Mouse (Mus musculus): Measurements from ENCODE around the gene Magi2. TPM values are rescaled to one million over a fixed set of nuclear protein-coding genes. Genes with fewer than 3 reads are reported as not detected.
"Not testable (repeated sequence)": the region's sequence is repeated elsewhere in the genome, so short reads cannot be mapped to it uniquely, and the experiment has no call there.

Magi2 gene
- polyA plus RNA-seq, 1 experiment from 2014 or later = 5.0 TPM

DNA sequence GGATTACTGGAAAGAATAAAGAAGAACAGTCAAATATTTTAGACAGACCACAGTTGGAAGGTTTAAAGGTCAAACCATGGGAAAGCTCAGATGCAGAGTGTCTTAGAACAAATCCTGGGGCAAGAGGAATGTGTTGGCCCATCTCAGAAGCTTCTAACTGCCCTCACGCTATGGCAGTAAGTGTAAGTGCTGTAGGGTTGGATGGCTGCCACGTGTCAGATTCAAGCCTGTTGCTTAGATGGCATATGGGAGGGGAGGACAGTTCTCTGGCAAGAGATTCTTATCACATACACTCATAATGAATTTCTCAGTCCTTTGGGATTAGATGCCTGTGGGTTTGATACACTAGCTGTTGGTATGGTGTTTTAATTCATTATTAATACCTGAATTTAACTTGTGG is 238.5 kb downstream of the Magi2 start:
- Histone ChIP-seq H3K9me3 (no peaks in the 10 kb centered on the region), H3K4me2 (no peak overlapping the region), H3K27ac (no peak overlapping the region), H3K27me3 (replicated peaks) (no peaks in the 10 kb centered on the region), H3K9ac (no peak overlapping the region), H3K36me3 (no peaks in the 10 kb centered on the region), H3K4me1 (no peaks in the 10 kb centered on the region), H3K4me3 (replicated peaks) (no peak overlapping the region)
- ATAC-seq (ENCODE audit: insufficient read depth, low FRiP score, low read depth) = no peak
- WGBS = 57% methylated on average over 2 of the region's 2 CpGs

DNA sequence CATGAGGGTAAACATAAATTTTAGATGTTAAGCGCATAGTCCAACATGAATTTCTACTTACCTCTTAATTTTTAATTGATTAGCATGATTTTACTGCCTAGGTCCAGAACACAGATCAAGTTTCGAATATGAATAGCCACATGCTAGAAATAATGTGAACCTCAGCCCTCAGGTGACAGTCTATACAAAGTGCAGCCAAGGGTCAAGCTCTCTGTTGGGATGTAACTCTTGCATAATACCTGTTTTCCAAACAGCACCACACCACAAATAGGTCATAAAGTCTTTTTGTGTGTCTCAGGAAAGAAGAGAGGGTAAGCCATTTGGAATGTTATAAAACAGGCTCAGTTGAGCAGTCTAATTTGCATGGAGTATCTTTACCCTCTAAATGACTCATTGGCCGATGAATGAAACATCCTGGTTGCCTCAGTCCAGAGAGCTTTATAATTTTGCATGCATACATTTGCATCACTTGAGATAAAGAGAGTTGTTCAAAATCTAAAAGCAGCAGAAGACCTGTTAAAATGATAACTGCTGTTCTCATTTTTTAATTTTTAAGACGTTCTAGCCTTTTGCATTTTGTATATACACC is 246.1 kb downstream of the Magi2 start:
- Histone ChIP-seq H3K27ac (no peak overlapping the region), H3K27me3 (replicated peaks) (no peaks in the 10 kb centered on the region), H3K36me3 (no peaks in the 10 kb centered on the region), H3K9me3 (no peaks in the 10 kb centered on the region), H3K4me1 (no peaks in the 10 kb centered on the region), H3K4me3 (replicated peaks) (no peak overlapping the region), H3K9ac (no peak overlapping the region), H3K4me2 (no peak overlapping the region)
- WGBS = 86% methylated on average over 4 of the region's 4 CpGs
- ATAC-seq (ENCODE audit: insufficient read depth, low FRiP score, low read depth) = no peak

DNA sequence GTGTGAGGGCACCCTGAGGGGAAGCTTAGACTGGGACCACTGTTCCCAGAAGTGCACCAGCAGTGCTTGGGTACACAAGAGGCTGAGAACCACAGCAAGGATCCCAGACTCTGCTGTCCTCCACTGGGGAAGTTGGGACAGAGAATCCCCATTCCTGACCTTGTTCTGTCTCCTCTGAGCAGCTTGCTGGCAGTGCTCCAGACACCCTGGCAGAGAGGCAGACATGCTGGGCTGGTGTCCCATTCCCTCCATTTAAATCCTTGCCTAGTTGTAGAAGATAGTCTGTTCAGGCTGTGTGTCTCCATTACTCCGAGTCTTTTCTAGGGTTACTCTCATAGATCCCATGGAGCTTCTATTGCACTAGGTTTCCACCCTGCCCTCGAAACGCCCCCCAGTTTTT is 256.1 kb downstream of the Magi2 start:
- Histone ChIP-seq H3K27me3 (replicated peaks) (no peaks in the 10 kb centered on the region), H3K9ac (no peak overlapping the region), H3K27ac (no peak overlapping the region), H3K4me1 (no peaks in the 10 kb centered on the region), H3K4me2 (no peak overlapping the region), H3K9me3 (no peaks in the 10 kb centered on the region), H3K4me3 (replicated peaks) (no peak overlapping the region), H3K36me3 (no peaks in the 10 kb centered on the region)
- no peak for ATAC-seq (ENCODE audit: insufficient read depth, low FRiP score, low read depth)
- 73% methylated on average over 3 of the region's 3 CpGs for WGBS

DNA sequence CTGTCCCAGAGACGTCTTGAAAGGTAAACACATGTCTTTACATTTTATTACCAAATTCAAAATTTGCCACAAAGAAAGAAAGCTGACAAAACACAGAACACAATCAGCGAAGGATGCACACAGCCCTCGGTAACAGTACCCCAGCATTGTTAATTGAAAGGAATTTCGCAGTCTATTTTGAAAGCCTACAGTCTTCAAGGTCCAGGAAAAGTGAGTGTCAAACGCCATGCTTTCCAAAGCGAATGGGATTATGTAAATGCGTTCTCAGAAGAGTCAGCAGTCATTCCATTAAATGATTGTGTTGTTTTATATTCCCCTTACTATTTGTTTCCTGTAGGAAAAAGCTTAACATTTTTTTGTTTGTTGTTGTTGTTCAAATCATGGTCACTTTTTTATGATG is 261.1 kb downstream of the Magi2 start:
- H3K27ac ChIP-seq = no peak overlapping the region
- no peaks in the 10 kb centered on the region for H3K9me3 ChIP-seq
- no peaks in the 10 kb centered on the region for H3K4me1 ChIP-seq
- WGBS = 22% methylated on average over 7 of the region's 7 CpGs
- ATAC-seq (ENCODE audit: insufficient read depth, low FRiP score, low read depth) = no peak
- no peak overlapping the region for H3K4me3 ChIP-seq (replicated peaks)
- no peaks in the 10 kb centered on the region for H3K36me3 ChIP-seq
- no peak overlapping the region for H3K9ac ChIP-seq
- no peak overlapping the region for H3K4me2 ChIP-seq
- H3K27me3 ChIP-seq (replicated peaks) = no peaks in the 10 kb centered on the region

DNA sequence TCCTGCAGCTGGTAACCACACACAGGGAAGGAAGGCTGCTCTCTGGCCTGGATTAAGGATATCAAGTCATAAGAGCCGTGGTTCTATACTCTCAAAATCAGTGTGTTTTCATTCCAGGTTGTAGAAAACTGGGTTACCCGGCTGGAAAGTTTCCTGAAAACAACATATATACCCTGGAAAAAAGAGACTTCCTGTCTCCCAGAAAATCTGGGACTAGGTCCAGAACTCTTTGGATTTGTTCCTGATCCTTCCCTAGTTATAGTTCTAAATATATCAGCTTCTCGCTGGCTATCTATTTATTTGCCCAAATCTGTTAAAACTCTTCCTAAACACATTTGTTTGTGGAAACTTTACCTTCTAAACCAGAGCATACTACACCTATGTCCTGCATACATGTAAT is 274.2 kb downstream of the Magi2 start:
- no peak for ATAC-seq (ENCODE audit: insufficient read depth, low FRiP score, low read depth)
- Histone ChIP-seq H3K4me2 (no peak overlapping the region), H3K4me1 (no peaks in the 10 kb centered on the region), H3K4me3 (replicated peaks) (no peak overlapping the region), H3K36me3 (no peaks in the 10 kb centered on the region), H3K27ac (no peak overlapping the region), H3K9me3 (no peaks in the 10 kb centered on the region), H3K9ac (no peak overlapping the region), H3K27me3 (replicated peaks) (no peaks in the 10 kb centered on the region)
- 57% methylated on average over 3 of the region's 3 CpGs for WGBS

DNA sequence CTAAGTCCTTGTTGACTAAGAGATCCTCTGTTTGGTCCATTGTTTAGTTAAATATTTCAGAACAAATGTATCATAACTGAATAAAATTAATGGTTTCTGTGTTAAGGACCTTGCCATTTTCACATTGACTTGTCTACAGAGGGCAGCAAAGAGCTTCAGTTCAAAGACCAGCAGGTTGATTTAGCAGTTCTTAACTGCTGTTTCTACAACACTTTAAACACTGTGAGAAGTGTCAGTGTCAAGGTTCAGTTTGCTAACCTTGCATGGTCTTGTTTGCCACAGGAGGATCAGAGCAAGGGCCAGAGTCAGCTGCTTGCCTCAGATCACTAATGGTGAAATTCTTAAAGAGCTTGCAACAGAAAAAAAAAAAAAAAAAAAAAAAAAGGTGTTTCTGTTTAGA is 295.3 kb downstream of the Magi2 start:
- H3K36me3 ChIP-seq = no peaks in the 10 kb centered on the region
- no peak for ATAC-seq (ENCODE audit: insufficient read depth, low FRiP score, low read depth)
- no peak overlapping the region for H3K4me3 ChIP-seq (replicated peaks)
- H3K4me1 ChIP-seq = no peaks in the 10 kb centered on the region
- no peak overlapping the region for H3K4me2 ChIP-seq
- no peaks in the 10 kb centered on the region for H3K27me3 ChIP-seq (replicated peaks)
- H3K27ac ChIP-seq = no peak overlapping the region
- H3K9ac ChIP-seq = no peak overlapping the region
- no peaks in the 10 kb centered on the region for H3K9me3 ChIP-seq

DNA sequence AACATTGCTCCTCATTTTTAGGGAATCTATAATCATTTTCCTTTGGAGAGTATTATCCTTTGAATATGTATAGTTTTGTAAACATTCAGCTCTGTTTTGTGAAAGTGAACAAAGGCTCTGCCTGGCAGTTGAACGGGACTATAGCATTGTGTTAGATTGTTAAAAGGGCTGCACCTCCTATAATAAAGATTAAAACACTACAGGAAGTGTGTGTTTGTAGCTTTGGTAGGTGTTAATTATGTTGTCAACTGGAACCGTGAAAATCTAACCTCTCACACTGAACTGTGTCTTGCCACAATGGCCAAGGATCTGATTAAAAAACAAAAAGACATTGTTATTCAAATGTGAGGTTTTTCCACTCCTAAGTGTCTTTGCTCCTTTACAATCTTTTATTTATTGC is 312.5 kb downstream of the Magi2 start:
- no peaks in the 10 kb centered on the region for H3K4me1 ChIP-seq
- no peaks in the 10 kb centered on the region for H3K27me3 ChIP-seq (replicated peaks)
- 25% methylated on average over 2 of the region's 2 CpGs for WGBS
- no peaks in the 10 kb centered on the region for H3K9me3 ChIP-seq
- no peak overlapping the region for H3K4me3 ChIP-seq (replicated peaks)
- no peak overlapping the region for H3K4me2 ChIP-seq
- H3K36me3 ChIP-seq = no peaks in the 10 kb centered on the region
- ATAC-seq (ENCODE audit: insufficient read depth, low FRiP score, low read depth) = no peak
- no peak overlapping the region for H3K9ac ChIP-seq
- no peak overlapping the region for H3K27ac ChIP-seq

DNA sequence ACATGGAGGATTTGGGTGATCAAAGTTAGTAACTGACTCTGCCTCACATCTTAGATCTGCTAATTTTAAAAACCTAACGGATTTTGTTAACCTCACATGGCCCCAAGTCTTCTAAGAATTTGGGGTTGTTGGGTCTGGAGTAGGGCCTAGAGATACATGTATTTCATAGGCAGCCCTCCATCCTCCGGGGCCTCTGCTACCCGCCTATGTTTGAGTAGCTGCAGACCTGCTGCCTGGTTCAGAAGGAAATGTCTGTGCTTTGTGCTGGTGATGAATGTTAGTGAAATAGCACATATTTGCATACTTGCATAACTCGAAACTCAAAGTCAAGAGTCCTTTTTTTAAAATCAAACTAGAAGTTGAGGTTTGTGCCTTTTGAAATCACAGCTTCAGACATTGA is 319.6 kb downstream of the Magi2 start:
- no peak overlapping the region for H3K9ac ChIP-seq
- H3K27ac ChIP-seq = no peak overlapping the region
- H3K4me3 ChIP-seq (replicated peaks) = no peak overlapping the region
- no peak for ATAC-seq (ENCODE audit: insufficient read depth, low FRiP score, low read depth)
- no peaks in the 10 kb centered on the region for H3K36me3 ChIP-seq
- WGBS = 56% methylated on average over 4 of the region's 4 CpGs
- H3K9me3 ChIP-seq = no peaks in the 10 kb centered on the region
- no peak overlapping the region for H3K4me2 ChIP-seq
- no peaks in the 10 kb centered on the region for H3K4me1 ChIP-seq
- H3K27me3 ChIP-seq (replicated peaks) = no peaks in the 10 kb centered on the region

DNA sequence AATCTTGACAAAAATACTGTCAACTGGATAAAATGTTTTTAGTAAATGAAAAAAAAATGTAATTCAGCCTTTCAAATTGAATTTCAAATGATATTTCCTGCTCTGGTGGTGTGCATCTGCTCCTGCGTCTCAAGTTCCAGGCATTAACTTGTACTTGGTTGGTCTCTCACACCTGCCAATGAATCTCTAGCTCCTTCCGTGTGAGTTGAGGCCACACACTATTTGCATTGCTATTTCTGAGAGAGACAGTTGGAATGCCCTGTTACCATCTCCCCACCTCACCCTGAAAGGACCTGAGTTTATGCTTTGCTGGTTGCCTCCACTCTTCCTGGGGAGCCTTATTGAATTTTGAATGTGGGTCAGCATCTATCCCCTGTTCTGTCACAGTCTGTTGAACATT is 320.1 kb downstream of the Magi2 start:
- H3K4me2 ChIP-seq = no peak overlapping the region
- no peaks in the 10 kb centered on the region for H3K27me3 ChIP-seq (replicated peaks)
- no peaks in the 10 kb centered on the region for H3K4me1 ChIP-seq
- H3K4me3 ChIP-seq (replicated peaks) = no peak overlapping the region
- WGBS = 29% methylated on average over 2 of the region's 2 CpGs
- no peak overlapping the region for H3K9ac ChIP-seq
- no peak overlapping the region for H3K27ac ChIP-seq
- no peaks in the 10 kb centered on the region for H3K36me3 ChIP-seq
- H3K9me3 ChIP-seq = no peaks in the 10 kb centered on the region
- ATAC-seq (ENCODE audit: insufficient read depth, low FRiP score, low read depth) = no peak

DNA sequence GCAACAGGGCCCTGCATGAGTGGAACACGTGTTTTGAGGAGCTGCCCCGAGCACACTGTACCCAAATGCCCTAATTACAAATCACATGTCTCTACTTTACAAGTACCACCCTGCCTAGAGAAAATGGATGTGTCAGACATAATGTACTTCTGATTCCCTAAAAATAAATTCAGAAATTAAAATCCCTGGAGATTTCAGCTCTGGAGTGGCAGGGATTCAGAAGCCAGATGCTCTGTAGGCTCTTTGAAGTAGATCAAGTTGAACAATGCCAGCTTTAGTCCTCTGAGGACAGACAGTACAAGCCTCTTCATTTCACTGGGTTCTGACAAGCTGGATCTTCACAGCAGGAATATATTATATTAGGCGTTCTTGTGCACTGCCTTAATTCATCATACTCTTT is 326.7 kb downstream of the Magi2 start:
- no peak overlapping the region for H3K4me2 ChIP-seq
- H3K9me3 ChIP-seq = no peaks in the 10 kb centered on the region
- 66% methylated on average over 3 of the region's 3 CpGs for WGBS
- H3K27me3 ChIP-seq (replicated peaks) = no peaks in the 10 kb centered on the region
- H3K4me3 ChIP-seq (replicated peaks) = no peak overlapping the region
- no peak for ATAC-seq (ENCODE audit: insufficient read depth, low FRiP score, low read depth)
- no peaks in the 10 kb centered on the region for H3K36me3 ChIP-seq
- no peaks in the 10 kb centered on the region for H3K4me1 ChIP-seq
- no peak overlapping the region for H3K9ac ChIP-seq
- H3K27ac ChIP-seq = no peak overlapping the region

DNA sequence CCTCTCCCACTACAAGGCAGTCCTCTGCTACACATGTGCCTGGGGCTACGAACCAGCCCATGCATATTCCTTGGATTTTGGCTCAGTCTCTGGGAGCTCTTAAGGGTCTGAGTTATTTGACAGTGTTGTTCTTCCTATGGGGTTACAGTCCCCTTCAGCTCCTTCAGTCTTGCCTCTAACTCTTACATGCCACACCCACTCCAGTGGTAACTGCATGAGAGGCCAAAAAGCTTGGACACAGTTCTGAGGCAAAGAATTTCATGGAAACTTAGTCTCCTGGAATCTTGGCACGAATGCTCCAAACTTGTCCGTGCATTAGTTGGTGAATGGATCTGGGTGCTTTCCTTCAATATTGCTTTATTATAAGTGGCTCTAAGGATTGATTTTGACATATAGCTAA is 338.8 kb downstream of the Magi2 start:
- WGBS = 80% methylated on average over 3 of the region's 3 CpGs
- Histone ChIP-seq H3K9ac (no peak overlapping the region), H3K36me3 (no peaks in the 10 kb centered on the region), H3K4me1 (no peaks in the 10 kb centered on the region), H3K27ac (no peak overlapping the region), H3K9me3 (no peaks in the 10 kb centered on the region), H3K27me3 (replicated peaks) (no peaks in the 10 kb centered on the region), H3K4me3 (replicated peaks) (no peak overlapping the region), H3K4me2 (no peak overlapping the region)
- no peak for ATAC-seq (ENCODE audit: insufficient read depth, low FRiP score, low read depth)

DNA sequence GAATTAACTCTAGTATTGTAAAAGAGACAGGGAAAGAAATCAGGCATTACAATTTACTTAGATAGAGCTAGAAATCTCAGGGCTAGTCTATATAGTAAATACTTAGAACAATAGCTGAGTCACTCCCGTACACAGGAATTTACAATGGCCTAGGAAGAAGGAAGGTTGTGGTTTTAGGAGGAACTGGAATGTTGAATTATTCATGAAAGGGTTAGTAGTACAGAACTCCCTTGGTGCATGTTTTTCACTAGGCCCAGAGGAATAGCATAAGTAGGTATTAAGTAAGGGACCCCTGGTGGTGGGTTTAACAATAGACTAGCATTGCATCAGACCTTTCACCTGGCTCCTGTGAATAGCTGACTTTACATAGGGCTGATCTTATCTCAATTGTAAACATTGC is 339.3 kb downstream of the Magi2 start:
- H3K4me1 ChIP-seq; H3K9me3 ChIP-seq; H3K36me3 ChIP-seq; H3K27ac ChIP-seq; ATAC-seq (ENCODE audit: insufficient read depth, low FRiP score, low read depth); H3K4me2 ChIP-seq; H3K27me3 ChIP-seq (replicated peaks); H3K4me3 ChIP-seq (replicated peaks); H3K9ac ChIP-seq: not testable (repeated sequence)
- 76% methylated on average over 1 of the region's 1 CpGs for WGBS

DNA sequence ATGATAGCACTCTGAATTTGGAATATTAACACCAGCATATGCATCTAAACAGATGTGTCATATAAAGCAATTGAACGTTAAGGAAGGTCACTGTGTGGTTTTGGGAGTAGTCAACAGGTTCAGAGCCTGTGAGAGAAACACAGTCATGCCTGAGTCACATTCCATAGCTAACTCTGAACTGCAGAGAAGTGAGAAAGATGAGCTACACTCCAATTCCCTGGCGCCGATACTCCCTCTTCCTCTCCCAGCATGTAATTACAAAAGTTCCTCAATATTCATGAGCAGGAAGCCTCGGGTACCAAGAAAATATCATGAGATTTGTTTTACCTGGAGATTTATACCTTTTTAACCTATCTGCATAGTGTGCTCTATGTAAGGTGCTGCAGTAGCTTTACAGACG is 380.9 kb downstream of the Magi2 start:
- H3K9ac ChIP-seq = no peak overlapping the region
- H3K9me3 ChIP-seq = no peaks in the 10 kb centered on the region
- H3K4me3 ChIP-seq (replicated peaks) = no peak overlapping the region
- no peaks in the 10 kb centered on the region for H3K36me3 ChIP-seq
- no peak for ATAC-seq (ENCODE audit: insufficient read depth, low FRiP score, low read depth)
- no peak overlapping the region for H3K27ac ChIP-seq
- no peak overlapping the region for H3K4me2 ChIP-seq
- WGBS = 68% methylated on average over 5 of the region's 5 CpGs
- no peaks in the 10 kb centered on the region for H3K4me1 ChIP-seq
- no peaks in the 10 kb centered on the region for H3K27me3 ChIP-seq (replicated peaks)
